Mouse (Mus musculus) regulatory T cell (primary cell): Measurements from ENCODE around the gene 2210011C24Rik.

ENCODE experiments used
- in situ Hi-C: fragments of 300-600 bp; cut with MboI, MseI; formaldehyde crosslinking; loops from one replicate; pipeline ENCODE4 v1.15.1; 2025; ENCODE audit warnings: high pct_unique_total_duplicates

Gene 2210011C24Rik

DNA sequence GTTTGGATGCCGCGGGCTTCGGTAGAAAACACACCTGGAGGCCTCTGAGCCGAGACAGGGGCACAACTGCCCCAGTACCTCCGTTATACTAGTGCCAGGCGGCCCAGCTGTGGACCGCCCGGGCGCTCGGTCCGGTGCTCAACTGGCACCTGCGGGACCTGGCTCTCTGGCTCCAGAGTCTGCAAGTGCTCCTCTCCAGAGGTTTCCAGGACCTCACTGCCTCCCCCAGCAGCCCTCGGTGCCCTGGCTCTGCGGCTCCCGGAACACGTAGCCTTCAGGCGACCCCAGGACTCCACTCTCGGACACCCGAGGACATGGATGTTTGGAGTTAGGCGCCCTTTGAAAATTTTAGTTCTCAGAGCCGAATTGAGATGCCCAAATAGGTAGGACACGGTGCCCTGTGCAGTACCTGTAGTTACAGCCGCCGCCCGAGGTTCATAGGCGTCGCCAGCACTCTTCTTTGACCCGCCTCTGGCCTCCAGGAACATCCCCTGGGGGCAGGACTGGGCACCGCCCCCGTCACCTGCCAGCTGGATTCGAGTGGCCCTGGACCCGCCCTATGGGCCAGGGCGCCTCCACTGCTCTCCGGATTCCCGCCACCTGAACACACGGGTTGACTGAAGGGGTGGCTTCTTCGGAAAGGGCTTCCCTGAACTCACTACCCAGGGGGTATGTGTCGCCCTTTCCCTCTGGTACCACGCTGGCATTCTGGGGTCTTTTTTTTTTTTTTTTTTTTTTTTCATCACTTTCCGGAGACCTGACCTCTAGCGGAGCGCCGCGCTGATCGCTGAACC lies at the start of gene 2210011C24Rik:
Gene 2210011C24Rik, minus strand, starts transcription at position 467 of the 794 bp plus-strand sequence.
- in situ Hi-C loops, result no loop called here

DNA sequence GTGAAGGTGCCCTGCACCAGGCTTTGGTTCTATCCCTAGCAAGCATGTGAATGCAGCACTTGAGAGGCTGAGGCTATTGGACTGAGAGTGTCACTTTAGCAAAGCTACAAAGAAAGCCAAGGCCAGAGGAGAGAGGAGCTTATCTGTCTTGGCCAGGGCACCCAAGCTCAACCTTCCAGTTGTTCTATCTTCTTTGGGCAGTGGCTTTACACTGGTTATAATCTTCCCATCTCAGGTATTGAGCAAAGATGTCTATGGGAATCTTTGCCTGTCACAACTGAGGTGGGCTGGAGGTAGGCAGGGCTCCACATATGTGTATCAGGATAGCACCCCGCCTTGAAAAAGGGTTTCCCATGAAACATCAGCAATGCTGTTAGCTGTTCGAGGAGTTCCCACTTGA lies 48.3 kb upstream of the 2210011C24Rik start:
- in situ Hi-C loops, result no loop called here

DNA sequence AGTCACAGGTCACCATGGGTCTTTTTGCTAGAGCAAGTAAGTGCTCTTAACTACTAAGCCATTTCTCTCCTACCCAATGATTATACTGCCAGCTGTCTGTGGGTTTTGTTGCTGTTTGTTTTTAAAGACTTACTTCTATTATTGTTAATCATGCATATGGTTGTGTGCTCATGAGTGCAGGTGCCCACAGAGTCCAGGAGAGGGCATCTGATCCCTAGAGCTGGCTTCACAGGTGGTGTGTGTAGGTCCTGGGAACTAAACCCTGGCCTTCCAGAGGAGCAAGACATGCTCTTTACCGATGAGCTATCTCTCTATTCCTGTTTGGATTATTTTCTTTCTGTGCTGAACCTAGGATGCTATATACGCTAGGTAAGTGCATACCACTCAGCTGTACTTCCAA lies 47.3 kb upstream of the 2210011C24Rik start:
- in situ Hi-C loops, result no loop called here

DNA sequence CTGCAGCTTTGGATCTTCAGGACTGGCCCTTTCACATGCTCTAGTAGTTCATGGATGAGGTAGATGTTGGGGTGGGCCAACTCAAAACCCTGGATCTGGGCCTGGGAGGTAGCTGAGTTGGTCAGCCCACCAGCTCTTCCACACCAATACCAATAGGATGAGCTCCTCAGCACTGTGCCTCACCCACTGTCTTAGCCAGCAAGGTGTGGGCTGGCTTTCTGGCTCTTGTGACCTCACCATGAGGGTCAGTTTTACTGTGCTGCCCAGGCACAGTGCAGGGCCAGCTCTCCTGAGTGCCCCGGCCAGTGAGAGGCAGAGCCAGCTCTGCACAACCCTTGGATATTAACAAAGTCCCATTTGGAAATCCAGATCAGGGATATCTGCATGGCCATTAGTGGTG lies 45.9 kb upstream of the 2210011C24Rik start:
- in situ Hi-C loops, result no loop called here

DNA sequence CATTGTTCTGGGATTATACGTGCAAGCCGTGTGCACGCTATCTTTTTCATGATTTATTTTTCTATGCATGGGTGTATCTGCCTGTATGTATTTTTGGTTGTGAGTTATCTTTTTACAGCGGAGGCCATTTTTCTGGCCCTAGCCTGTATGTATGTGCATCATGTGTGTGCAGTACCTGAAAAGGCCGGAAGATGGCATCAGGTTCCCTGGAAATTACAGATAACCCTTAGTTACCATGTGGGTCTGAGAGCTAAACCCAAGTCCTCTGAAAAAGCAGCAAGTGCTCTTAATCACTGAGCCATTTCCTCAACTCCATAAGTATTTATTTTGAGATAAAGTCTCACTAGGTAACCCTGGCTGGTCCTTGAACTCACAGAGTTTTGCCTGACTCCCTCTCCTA lies 41.3 kb upstream of the 2210011C24Rik start:
- in situ Hi-C loops, result no loop called here

DNA sequence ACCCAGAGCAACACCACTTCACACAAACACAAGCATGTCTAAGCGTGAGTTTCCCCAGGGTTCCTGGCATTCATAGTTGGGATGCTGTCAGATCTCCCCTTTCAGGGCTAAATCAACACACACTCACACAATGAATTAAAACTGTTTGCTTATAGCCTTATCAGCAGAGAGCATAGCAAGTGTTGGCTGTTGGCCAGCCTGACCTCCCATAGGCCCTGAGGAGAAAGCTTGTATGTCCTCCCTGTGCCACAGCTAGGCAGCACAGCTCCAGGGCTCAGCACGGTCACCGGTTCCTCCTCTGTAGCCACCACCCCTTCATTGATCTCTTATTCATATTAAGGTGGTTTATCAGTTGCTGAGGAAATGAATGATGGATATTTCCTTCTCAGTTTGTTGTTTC lies 40.8 kb upstream of the 2210011C24Rik start:
- in situ Hi-C loops, result no loop called here

DNA sequence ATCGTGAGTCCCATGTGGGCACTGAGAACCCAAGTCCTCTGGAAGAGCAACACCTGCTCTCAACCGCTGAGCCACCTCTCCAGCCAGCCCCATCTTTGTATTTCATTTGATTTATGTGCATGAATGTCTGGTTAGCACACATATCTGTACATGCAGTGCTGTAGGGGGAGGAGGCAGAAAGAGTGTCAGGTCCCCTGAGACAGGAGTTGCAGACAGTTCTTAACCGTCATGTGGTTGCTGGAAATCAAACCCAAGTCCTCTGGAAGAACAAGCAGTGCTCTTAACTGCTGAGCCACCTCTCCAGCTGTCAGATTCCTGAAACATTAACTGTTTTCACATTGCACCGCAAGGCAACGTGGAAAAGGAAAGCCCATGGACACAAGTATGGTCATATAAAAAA lies 36.2 kb upstream of the 2210011C24Rik start:
- in situ Hi-C loops, result no loop called here

DNA sequence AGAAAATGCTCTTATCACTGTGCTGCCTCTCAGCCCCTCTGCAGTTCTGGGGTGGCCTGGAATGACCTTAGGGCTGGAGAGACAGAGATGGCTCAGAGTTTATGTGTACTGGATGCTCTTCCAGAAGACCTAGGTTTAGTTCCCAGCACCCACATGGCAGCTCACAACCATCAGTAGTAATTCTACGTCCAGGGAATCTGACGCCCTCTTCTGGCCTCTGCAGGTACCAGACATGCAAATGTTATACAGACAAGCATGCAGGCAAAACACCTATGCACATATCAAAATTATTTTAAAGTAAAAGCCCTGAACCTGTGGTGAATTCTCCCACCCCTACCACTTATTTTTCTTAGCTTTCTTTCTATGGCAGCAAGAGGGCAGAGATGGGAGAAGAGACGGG lies 34.5 kb upstream of the 2210011C24Rik start:
- in situ Hi-C loops, result no loop called here

DNA sequence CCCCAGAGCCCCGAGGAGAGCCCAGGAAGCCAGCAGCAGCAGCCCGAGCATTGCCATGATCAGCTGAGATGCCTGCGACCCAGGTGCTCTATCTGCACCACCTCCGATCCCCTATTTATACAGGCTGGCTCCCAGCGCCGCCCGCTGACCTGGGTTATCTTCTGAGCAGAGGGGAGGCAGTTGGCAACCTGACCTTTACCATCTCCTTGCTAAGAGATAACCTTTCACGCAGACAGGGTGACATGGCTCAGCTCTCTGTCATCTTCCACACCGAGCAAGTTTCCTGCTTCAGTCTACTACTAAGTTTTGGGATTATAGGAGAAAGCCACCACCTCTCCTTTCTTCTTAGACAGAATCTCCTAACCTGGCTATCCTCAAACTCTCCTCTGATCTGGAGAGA lies 32.9 kb upstream of the 2210011C24Rik start, which contains the start of gene Rln3:
Gene Rln3, minus strand, starts transcription at position 101 of the 400 bp plus-strand sequence.
- in situ Hi-C loops, result loop anchor here (5.0 kb wide), 1 partner anchor 47 kb away; no protein-coding TSS in a partner anchor

DNA sequence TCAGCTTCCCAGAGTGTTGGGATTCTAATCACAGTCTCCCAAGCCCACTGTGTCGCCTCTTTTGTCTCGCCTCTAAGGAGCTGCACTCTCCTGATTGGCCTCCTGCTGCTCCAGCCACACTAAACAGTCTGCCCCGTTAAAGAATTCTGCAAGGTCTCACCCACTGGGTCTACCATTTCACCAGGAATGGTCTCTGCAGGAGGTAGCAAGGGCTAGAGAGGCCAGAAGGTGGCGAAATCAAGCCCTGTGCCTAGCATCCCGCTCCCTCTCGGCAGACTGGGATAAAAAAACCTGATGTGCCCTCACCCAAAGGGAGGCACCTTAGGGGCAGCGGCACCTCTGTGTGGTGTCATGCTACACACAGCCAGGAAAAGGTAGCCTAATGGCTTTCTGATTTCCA lies 32.1 kb upstream of the 2210011C24Rik start:
- in situ Hi-C loops, result loop anchor here (5.0 kb wide), 1 partner anchor 48 kb away; no protein-coding TSS in a partner anchor

DNA sequence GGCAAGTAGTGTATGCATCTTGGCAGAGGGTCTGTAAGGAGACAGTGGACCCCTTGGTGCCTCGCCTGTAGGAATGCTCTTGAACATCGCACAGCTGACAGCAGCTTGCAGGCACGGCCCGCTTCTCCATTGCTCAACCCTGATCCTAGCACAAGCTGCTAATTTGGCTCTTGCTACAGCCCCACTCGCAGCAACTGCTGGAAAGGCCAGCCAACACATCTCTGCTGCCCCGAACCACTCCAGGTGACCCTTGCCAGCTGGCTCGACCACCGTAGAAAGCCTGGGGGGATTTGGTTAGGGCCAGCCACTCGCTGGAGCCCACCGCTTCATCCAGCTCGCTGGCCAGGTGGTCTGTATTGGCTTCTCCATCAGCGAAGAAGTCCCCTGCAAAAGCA lies 31.0 kb upstream of the 2210011C24Rik start:
- in situ Hi-C loops, result loop anchor here (5.0 kb wide), 1 partner anchor 49 kb away; no protein-coding TSS in a partner anchor

DNA sequence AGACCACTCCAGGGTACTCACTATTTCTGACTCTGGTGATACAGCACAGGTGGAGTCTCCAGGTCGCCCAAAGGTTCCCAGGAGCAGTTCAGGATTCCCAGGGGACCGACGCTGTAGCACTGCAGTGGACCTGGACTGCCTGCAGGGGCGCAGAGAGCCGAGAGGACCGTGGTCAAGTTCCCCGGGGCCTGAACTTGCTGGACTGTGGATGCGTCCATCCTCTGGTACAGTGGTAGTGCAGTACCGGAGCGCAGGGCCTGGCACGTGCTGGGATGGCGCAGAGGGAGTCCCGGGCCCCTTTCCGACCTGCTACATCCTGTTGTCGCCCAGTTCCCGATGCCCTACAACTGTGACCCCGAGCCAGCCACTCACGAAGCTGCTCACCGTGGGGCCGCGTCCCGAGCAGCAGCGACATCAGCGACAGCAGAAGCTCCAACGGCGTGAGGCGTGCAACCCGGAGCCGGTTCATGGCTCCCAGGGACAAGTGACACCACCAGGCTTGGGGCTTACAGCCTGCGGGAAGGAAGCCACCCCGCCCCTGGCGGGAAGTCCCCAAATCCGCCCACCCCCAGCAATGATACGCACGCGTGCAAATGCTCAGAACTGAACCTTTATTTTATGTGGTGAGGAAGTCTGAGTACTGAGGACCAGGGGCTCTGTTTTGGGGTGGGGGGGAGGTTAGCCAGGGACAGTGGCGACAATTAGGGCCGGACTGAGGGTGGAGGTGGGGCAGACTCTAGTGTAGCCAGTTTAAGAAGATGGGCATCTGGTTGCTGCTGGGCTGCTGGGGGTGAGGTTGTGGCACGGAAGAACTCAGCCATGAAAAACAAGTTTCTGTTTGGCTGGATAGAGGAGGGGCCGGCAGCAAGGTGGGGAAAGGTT lies 30.3 kb upstream of the 2210011C24Rik start, which contains the start of gene Il27ra:
Gene Il27ra, minus strand, starts transcription at position 524 of the 882 bp plus-strand sequence.
- in situ Hi-C loops, result loop anchor here (5.0 kb wide), 1 partner anchor 50 kb away; no protein-coding TSS in a partner anchor

DNA sequence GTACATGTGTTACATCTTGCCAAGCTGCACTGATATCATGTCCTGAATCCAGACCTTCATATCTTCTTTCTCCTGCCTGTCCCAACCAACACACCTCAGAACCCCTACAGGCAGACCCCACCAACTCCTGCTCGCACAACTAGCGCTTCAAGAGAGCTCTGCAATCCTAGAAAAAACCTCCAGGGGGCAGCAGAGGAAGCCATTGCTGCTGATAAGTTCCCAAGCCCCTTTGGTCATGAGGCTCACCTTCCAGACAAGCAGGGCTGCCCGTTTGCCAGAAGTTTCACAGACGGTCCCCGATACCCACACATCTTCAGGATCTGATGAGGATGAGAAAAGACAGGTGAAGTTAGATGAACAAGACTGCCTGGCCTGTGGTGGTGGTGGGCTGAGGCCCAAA lies 27.1 kb upstream of the 2210011C24Rik start:
- in situ Hi-C loops, result no loop called here

DNA sequence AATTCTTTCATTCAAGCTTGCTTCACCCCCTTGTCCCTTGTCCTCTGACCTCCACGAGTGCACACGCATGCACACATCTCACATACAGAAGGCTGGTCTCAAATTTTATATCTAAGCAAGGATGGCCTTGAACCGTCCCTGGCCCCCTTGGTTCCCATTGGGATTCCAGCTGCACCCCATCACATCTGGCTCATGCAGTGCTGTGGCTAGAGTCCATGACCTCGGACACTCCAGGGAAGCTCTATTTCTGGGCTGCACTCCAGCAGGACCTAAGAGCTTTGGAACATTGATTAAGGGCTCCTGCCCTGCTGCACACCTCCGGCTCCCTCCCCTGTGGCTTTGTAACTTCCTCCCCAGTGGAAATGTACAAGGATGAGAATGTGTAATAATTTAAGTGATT lies 26.0 kb upstream of the 2210011C24Rik start:
- in situ Hi-C loops, result no loop called here

DNA sequence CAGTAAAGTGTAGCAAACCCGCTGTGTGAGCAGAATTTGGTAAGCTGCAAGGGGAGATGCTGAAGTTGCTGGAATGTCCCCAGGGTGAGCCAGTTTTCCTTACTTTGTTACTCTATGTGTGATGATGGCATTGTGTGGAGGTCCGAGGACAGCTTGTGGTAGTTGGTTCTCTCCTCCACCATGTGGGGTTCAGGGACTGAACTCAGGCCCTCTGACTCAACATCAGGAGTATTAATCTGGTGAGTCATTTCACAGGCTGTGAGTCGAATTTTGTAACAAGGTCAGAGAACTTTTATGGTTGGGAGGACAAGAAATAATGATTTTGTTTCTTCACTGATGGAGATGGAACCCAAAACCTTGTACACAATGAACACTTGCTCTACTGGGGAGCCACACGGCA lies 20.8 kb upstream of the 2210011C24Rik start:
- in situ Hi-C loops, result no loop called here

DNA sequence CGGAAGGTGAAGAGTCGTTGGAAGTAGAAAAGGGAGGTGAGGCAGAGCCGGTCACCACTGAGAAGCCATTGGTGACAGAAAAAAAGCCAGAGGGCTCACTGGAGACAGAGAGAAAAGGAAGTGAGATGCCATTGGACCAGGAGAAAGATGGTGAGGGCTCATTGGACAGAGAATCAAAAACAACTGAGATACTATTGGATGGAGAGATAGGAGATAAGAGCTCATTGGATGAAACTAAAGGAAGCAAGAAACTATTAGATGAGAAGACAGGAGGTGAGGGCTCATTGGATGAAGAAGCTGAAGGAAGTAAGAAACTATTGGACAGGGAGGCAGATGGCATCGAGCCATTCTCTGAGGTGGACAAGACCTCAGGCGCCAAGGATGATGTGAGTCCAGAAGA lies 17.3 kb upstream of the 2210011C24Rik start:
- in situ Hi-C loops, result loop anchor here (10.0 kb wide), 1 partner anchor 336 kb away; no protein-coding TSS in a partner anchor

DNA sequence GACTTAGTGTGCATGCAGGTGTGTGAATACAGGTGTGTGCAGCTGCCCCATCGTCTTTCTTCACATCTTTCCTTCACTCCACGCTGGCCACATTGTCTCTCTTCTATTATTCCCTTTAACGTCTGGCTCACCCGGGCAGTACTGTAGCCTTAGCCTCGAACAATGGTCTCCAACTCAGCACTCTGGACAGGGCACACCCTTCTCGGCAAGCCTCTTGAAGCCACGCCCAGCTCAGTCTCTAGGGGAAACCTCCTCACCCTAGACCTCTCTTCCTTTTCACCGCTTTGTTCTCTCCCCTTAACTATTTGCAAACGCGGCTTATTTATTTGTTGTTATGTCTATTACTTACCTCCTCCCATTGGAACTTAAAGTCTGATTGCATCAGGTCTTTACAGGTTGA lies 15.5 kb upstream of the 2210011C24Rik start:
- in situ Hi-C loops, result loop anchor here (10.0 kb wide), 1 partner anchor 337 kb away; no protein-coding TSS in a partner anchor

DNA sequence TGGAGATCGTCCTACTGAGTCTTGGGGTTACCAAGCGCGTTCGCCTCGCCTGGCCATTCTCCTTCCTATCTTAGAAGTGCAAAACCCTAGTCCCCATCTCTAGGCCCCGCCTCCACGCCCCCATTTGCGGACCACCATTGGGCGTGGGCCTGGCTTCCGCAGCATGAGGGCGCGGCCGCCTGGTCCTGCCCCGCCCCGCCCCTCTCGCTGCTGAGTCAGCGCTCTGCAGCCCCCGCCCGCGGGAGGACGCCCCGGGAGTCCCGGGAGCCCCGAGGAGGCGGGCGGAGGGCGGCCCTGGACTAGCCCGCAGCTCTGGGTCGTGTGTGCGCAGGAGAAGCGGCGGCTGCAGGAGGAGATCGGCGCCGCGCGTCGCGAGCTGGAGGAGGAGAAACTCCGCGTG lies 13.9 kb upstream of the 2210011C24Rik start:
- in situ Hi-C loops, result loop anchor here (10.0 kb wide), 1 partner anchor 339 kb away; no protein-coding TSS in a partner anchor

DNA sequence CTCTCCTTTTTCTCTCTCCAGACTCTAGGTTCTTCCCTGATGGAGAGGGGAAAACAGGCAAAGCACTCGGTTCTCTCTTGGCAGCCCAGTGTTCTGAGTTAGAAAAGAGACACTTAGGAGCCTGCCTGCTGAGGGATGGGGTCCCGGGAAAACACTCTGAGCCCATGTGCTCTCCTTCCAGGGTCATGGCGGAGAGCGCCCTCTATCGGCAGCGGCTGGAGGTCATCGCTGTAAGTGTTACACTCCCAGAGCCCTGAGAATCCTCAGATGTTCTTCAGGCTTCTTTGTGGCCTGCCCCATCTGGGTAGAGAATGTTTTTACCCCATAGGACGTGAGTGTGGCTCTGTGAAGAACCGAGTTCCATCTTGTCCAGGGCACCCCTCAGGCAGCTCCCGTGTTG lies 12.2 kb upstream of the 2210011C24Rik start:
- in situ Hi-C loops, result loop anchor here (10.0 kb wide), 1 partner anchor 341 kb away; no protein-coding TSS in a partner anchor

DNA sequence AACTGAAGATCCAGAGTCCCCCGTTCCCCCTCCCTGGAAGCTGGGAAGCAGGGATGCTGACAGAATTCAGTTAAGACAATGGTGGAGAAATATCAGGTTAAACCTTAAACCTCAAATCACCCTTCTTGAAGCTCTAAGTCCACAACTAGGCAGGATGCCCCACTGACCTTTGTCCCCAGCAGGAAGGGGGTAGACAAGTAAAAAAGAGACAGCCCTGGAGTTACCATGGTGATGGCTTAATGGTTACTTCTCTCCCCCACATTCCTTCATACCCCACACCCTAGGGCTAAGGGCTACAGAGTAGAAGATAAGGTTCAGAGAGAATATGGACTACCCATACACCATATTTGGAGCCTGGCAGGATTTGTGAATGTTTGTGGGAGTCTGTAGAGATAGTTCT lies 11.7 kb upstream of the 2210011C24Rik start:
- in situ Hi-C loops, result loop anchor here (10.0 kb wide), 1 partner anchor 341 kb away; no protein-coding TSS in a partner anchor

DNA sequence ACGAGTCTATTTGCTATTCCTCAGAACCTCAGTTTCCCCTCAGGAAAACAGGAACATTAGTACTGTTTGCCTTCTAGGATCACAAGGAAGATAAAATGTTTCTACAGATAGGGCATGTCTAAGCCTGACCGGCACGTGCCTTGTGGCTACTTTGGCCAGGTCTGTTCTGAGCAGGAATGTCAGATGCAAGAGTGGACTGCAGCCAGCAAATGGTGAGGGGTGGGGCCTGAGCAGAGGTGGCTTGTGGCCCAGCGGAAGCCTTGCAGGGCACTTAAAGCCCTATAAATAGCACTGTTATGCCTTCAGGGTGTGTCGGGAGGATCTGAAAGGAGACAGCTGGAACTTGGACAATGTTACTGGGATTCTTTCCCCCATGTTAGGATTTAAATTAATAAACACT lies 11.1 kb upstream of the 2210011C24Rik start:
- in situ Hi-C loops, result loop anchor here (10.0 kb wide), 1 partner anchor 342 kb away; no protein-coding TSS in a partner anchor

DNA sequence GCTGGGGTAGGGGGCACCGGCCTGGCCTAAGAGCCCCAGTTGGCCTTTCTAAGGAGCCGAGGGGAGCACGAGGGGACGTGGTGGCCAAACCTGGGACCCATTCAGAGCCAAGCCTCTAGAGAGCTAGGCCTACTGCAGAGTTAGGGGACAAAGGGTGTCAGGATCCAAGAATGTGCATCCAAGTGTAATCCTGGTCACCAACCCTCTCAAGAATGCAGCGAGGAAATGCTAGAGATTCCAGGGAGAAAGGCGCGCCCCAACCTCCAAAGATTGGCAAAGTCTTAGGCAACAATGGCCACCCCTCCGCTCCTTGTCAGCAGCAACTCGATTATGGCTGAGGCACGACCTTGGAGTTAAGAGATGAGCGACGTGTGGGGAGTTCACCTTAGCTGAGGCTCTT lies 9.6 kb upstream of the 2210011C24Rik start:
- in situ Hi-C loops, result loop anchor here (10.0 kb wide), 1 partner anchor 343 kb away; no protein-coding TSS in a partner anchor
